Mouse (Mus musculus) stomach, postnatal 0 days (tissue): ENCODE data around the gene Pmf1.

Experiments
- CTCF ChIP-seq: IDR thresholded peaks from 2 replicates; pipeline ENCODE4 v1.5.1; 2016; ENCODE audit warnings: antibody characterized with exemption, low read depth, mild to moderate bottlenecking, moderate library complexity
- EP300 ChIP-seq: optimal IDR thresholded peaks from 2 replicates; pipeline ENCODE3; 2016; ENCODE audit warnings: antibody characterized with exemption

GRCm38 (mm10) chr3:88427342-88427905 is 17.3 kb upstream of the Pmf1 start:
- TF ChIP-seq CTCF (no peak), EP300 (no peak)
